Comparison of ENCODE assay signal across 29 mouse cellular contexts in genomic region chr2:19762996-19763395, GRCm38 (mm10).
A peak's percentile ranks its signal among the peaks of the same experiment; 100 is the strongest.
DNase-seq lines count a peak whose midpoint lies in the region; ATAC-seq and TF ChIP-seq lines count a peak whose summit lies in the region.
"Had no signal": no experiment of that assay in that cellular context is flagged by ENCODE, and none has a peak within 500 bp of the region (broad histone marks: within the 10 kb centered on the region; RNA-seq: fewer than 3 reads in every experiment).

No protein-coding gene starts in this region.

- DNase-seq in frontal cortex, postnatal 10 days (ENCODE audit: low spot score in 2 of 2) = no peak
- peak; percentile 26 for DNase-seq in lung, embryonic 14.5 days
- DNase-seq in lung, postnatal 25 days (ENCODE audit: low spot score) = no peak
- peak; percentile 51 for DNase-seq in right cerebral cortex, adult 18-20 months
- no peak for DNase-seq in right cerebral cortex, postnatal 36 days (ENCODE audit: low spot score in 2 of 2)
- DNase-seq in gastrocnemius, adult 18-20 months (ENCODE audit: low spot score) = no peak
- DNase-seq: adrenal gland, adult 8-10 months; adrenal gland, postnatal 25 days; B cell, adult 2 months; cerebellum, adult 18-20 months; cerebellum, adult 9-10 months; cerebellum, postnatal 36 days; embryo, embryonic 11 days; gastrocnemius, adult 2 months; gastrocnemius, postnatal 14 days; heart, adult 11 months had no signal

- H3K36me3 ChIP-seq in lung, embryonic 14.5 days (ENCODE audit: insufficient read depth) = no peaks in the 10 kb centered on the region
- H3K36me3 ChIP-seq: embryonic facial prominence, embryonic 10.5 days; embryonic facial prominence, embryonic 13.5 days; forebrain, embryonic 12.5 days; forebrain, embryonic 15.5 days; G1E; hindbrain, embryonic 12.5 days had no signal

- no peaks in the 10 kb centered on the region for H3K4me1 ChIP-seq in lung, embryonic 14.5 days (ENCODE audit: insufficient read depth)
- H3K4me1 ChIP-seq: embryonic facial prominence, embryonic 10.5 days; embryonic facial prominence, embryonic 13.5 days; forebrain, embryonic 12.5 days; forebrain, embryonic 15.5 days; hindbrain, embryonic 12.5 days had no signal

- H3K4me3 ChIP-seq in lung, embryonic 14.5 days (ENCODE audit: low read depth, low read length) = no peak overlapping the region
- H3K4me3 ChIP-seq: embryonic facial prominence, embryonic 10.5 days; embryonic facial prominence, embryonic 13.5 days; erythroblast, embryonic 14.5 days; forebrain, embryonic 12.5 days; forebrain, embryonic 15.5 days; gastrocnemius, adult 2 months; hindbrain, embryonic 12.5 days had no signal

- no peak overlapping the region for H3K9ac ChIP-seq in lung, embryonic 14.5 days
- H3K9ac ChIP-seq: embryonic facial prominence, embryonic 13.5 days; forebrain, embryonic 12.5 days; forebrain, embryonic 15.5 days; hindbrain, embryonic 12.5 days had no signal

- WGBS in lung, embryonic 14.5 days = 39% methylated on average over 3 of the region's 3 CpGs

- no peak overlapping the region for H3K27ac ChIP-seq in lung, embryonic 14.5 days (ENCODE audit: low read depth)
- H3K27ac ChIP-seq: embryonic facial prominence, embryonic 10.5 days; embryonic facial prominence, embryonic 13.5 days; forebrain, embryonic 12.5 days; forebrain, embryonic 15.5 days; gastrocnemius, adult 2 months; hindbrain, embryonic 12.5 days had no signal

- TF ChIP-seq CTCF in lung, embryonic 14.5 days (IDR thresholded peaks at IDR 0.05; ENCODE audit: low read depth) = no peak

- no peak overlapping the region for H3K4me2 ChIP-seq in lung, embryonic 14.5 days
- H3K4me2 ChIP-seq: embryonic facial prominence, embryonic 13.5 days; forebrain, embryonic 12.5 days; forebrain, embryonic 15.5 days; heart, embryonic 11.5 days; hindbrain, embryonic 12.5 days had no signal

- ATAC-seq in frontal cortex, adult (ENCODE audit: low TSS enrichment) = peak; percentile 95
- ATAC-seq in lung, embryonic 14.5 days (ENCODE audit: insufficient read depth) = peak; percentile 35; the same call in 1 of the 2 replicates
- ATAC-seq: forebrain, embryonic 15.5 days; hindbrain, embryonic 16.5 days; inflammation-experienced regulatory T-cells, adult 6 months; intestine, embryonic 16.5 days had no signal

- no peaks in the 10 kb centered on the region for H3K9me3 ChIP-seq in lung, embryonic 14.5 days (ENCODE audit: low read depth, low read length)
- H3K9me3 ChIP-seq: embryonic facial prominence, embryonic 10.5 days; embryonic facial prominence, embryonic 13.5 days; forebrain, embryonic 12.5 days; forebrain, embryonic 15.5 days; G1E; hindbrain, embryonic 12.5 days had no signal

- no peaks in the 10 kb centered on the region for H3K27me3 ChIP-seq in lung, embryonic 14.5 days (ENCODE audit: insufficient read depth, low read length)
- H3K27me3 ChIP-seq: CH12.LX; embryonic facial prominence, embryonic 13.5 days; forebrain, embryonic 12.5 days; forebrain, embryonic 15.5 days; hindbrain, embryonic 12.5 days had no signal

Comparison
In these comparisons a context has a peak if more than half of its experiments do, and no peak if none do; other contexts are left out.
1. DNase-seq: peak in lung, embryonic 14.5 days (single experiment) and right cerebral cortex, adult 18-20 months (single experiment); none in frontal cortex, postnatal 10 days (0 of 2), lung, postnatal 25 days (single experiment), right cerebral cortex, postnatal 36 days (0 of 2) and gastrocnemius, adult 18-20 months (single experiment).